Mouse (Mus musculus): ENCODE results near the gene Hnrnpdl. TPM values are rescaled to one million over a fixed set of nuclear protein-coding genes. Genes with fewer than 3 reads are reported as not detected.

Gene Hnrnpdl
- polyA plus RNA-seq, 1 experiment from 2014 or later: 136 TPM

DNA sequence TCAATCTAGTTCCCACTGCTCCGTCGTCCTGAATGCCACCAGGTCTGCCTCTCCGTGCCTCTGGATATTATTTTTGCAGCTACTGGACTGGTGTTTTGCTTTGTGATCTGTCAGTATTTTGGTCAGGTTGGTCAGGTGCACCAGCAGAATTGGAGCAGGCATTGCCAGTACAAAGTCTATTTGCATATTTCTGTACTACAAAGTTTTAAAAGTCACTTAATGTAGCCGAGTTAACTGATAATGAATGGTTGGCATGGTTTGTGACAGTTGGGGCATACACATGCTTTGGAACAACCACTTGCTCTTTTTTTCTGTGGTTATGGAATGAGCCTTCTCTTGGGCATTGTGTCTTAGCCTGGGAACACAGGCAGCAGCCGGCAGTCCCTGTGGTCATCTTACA lies 5.2 kb upstream of the Hnrnpdl start:
- Histone ChIP-seq H3K4me3 (replicated peaks) (no peak overlapping the region), H3K36me3 (no peaks in the 10 kb centered on the region), H3K27ac (no peak overlapping the region), H3K9me3 (no peaks in the 10 kb centered on the region), H3K9ac (no peak overlapping the region), H3K27me3 (replicated peaks) (no peaks in the 10 kb centered on the region), H3K4me1 (peaks cover 17% of the 10 kb centered on the region; the same call in 1 of the 2 replicates), H3K4me2 (no peak overlapping the region)
- WGBS: 71% methylated on average over 5 of the region's 5 CpGs
- no peak for ATAC-seq (ENCODE audit: insufficient read depth, low FRiP score, low read depth)

- H3K36me3 ChIP-seq: no peaks in the 10 kb centered on the region
- WGBS: 68% methylated on average over 4 of the region's 4 CpGs
- H3K9me3 ChIP-seq: no peaks in the 10 kb centered on the region
- no peak overlapping the region for H3K4me3 ChIP-seq (replicated peaks)
- no peaks in the 10 kb centered on the region for H3K27me3 ChIP-seq (replicated peaks)
- peaks cover 14% of the 10 kb centered on the region; the same call in 1 of the 2 replicates for H3K4me1 ChIP-seq
- no peak for ATAC-seq (ENCODE audit: insufficient read depth, low FRiP score, low read depth)
- no peak overlapping the region for H3K4me2 ChIP-seq
- H3K27ac ChIP-seq: no peak overlapping the region
- H3K9ac ChIP-seq: no peak overlapping the region
Measured at GRCm38 (mm10) chr5:100044030-100044429, 4.6 kb upstream of the Hnrnpdl start.

GRCm38 (mm10) chr5:100043361-100043760 lies 3.9 kb upstream of the Hnrnpdl start:
- WGBS: 69% methylated on average over 5 of the region's 5 CpGs
- no peak for ATAC-seq (ENCODE audit: insufficient read depth, low FRiP score, low read depth)

GRCm38 (mm10) chr5:100042467-100042866 lies 3.0 kb upstream of the Hnrnpdl start:
- Histone ChIP-seq H3K27ac (no peak overlapping the region), H3K9me3 (no peaks in the 10 kb centered on the region), H3K4me3 (replicated peaks) (no peak overlapping the region), H3K4me2 (no peak overlapping the region), H3K27me3 (replicated peaks) (no peaks in the 10 kb centered on the region), H3K36me3 (no peaks in the 10 kb centered on the region), H3K9ac (no peak overlapping the region), H3K4me1 (peaks cover 5% of the 10 kb centered on the region; the same call in 1 of the 2 replicates)
- 91% methylated on average over 8 of the region's 8 CpGs for whole genome bisulfite sequencing
- ATAC-seq (ENCODE audit: insufficient read depth, low FRiP score, low read depth): no peak

More at GRCm38 (mm10) chr5:100043361-100043760, 3.9 kb upstream of the Hnrnpdl start:
- Histone ChIP-seq H3K27me3 (replicated peaks) (no peaks in the 10 kb centered on the region), H3K27ac (no peak overlapping the region), H3K4me1 (peaks cover 14% of the 10 kb centered on the region; the same call in 1 of the 2 replicates), H3K9ac (no peak overlapping the region), H3K36me3 (no peaks in the 10 kb centered on the region), H3K4me3 (replicated peaks) (no peak overlapping the region), H3K4me2 (no peak overlapping the region), H3K9me3 (no peaks in the 10 kb centered on the region)

GRCm38 (mm10) chr5:100041272-100041671 lies 1.8 kb upstream of the Hnrnpdl start:
- Histone ChIP-seq H3K27me3 (replicated peaks) (no peaks in the 10 kb centered on the region), H3K9ac (no peak overlapping the region), H3K27ac (no peak overlapping the region), H3K4me3 (replicated peaks) (no peak overlapping the region), H3K36me3 (no peaks in the 10 kb centered on the region), H3K4me1 (peaks cover 5% of the 10 kb centered on the region; the same call in 1 of the 2 replicates), H3K4me2 (peak overlapping the region; percentile 81; the same call in 1 of the 2 replicates), H3K9me3 (no peaks in the 10 kb centered on the region)
- no peak for ATAC-seq (ENCODE audit: insufficient read depth, low FRiP score, low read depth)
- WGBS: 75% methylated on average over 4 of the region's 4 CpGs

- H3K27ac ChIP-seq: peak overlapping the region; percentile 87
- H3K9me3 ChIP-seq: no peaks in the 10 kb centered on the region
- H3K36me3 ChIP-seq: 0 out of 2 replicates have a peak, but pooled peaks cover 3% of the 10 kb centered on the region
- H3K4me3 ChIP-seq (replicated peaks): peak overlapping the region; percentile 94
- H3K27me3 ChIP-seq (replicated peaks): no peaks in the 10 kb centered on the region
- WGBS: 2% methylated on average over 19 of the region's 19 CpGs
- H3K4me1 ChIP-seq: peaks cover 9% of the 10 kb centered on the region; the same call in 1 of the 2 replicates
- peak overlapping the region; percentile 81 for H3K4me2 ChIP-seq
- peak overlapping the region; percentile 57 for H3K9ac ChIP-seq
- ATAC-seq (ENCODE audit: insufficient read depth, low FRiP score, low read depth): no peak
Measured at GRCm38 (mm10) chr5:100040281-100040784, 869 bp upstream of the Hnrnpdl start.

DNA sequence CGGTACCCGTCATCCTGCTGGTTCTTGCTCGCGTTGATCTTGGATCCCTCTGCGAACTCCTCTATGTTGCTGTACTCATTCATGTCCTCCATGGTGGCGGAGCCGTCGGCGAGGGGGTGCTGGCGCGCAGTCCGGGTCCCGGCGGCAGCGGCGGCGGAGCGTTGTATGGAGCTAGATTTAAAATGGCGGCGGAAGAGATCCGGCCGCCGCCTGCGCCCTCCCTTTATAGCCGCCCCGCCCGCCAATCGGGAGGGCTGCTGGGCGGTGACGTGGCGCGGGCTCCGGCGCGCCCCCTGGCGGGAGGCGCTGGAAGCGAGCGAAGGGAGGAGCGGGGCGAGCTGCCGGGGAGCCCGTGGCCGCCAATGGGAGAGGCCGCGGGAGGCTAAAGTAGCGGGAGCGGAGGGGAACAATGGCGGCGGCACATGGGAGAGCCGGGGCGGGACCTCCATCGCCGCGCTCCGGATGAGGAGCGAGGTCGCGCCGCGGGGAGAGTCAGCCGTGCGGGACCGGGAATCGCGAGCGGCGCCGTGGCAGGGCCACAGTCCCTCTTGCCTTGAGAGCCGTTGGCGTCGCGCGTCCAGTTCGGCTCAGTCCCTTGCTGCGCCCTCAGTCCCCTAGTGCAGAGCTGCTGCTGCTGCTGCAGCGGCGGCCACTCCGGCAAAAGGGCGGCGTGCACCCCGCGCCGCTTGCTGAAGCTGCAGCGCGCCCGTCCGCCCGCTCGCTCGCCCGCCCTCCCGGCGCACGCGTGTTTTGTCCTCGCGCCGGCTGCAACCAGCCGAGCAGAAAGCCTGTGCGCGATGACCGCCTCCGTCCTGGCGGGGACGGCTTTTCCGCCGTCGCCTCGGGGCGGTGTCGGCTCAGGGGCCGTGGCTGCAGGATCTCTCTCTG lies 506 bp downstream of the Hnrnpdl start:
- Histone ChIP-seq H3K4me2 (peak overlapping the region; percentile 67), H3K36me3 (peaks cover 14% of the 10 kb centered on the region; the same call in 1 of the 2 replicates), H3K9me3 (no peaks in the 10 kb centered on the region), H3K27ac (peak overlapping the region; percentile 99), H3K27me3 (replicated peaks) (no peaks in the 10 kb centered on the region), H3K9ac (peak overlapping the region; percentile 98), H3K4me3 (replicated peaks) (peak overlapping the region; percentile 94), H3K4me1 (peaks cover 14% of the 10 kb centered on the region; the same call in 1 of the 2 replicates)
- under 1% methylated on average over 102 of the region's 113 CpGs for WGBS
- ATAC-seq (ENCODE audit: insufficient read depth, low FRiP score, low read depth): peak; percentile 82

DNA sequence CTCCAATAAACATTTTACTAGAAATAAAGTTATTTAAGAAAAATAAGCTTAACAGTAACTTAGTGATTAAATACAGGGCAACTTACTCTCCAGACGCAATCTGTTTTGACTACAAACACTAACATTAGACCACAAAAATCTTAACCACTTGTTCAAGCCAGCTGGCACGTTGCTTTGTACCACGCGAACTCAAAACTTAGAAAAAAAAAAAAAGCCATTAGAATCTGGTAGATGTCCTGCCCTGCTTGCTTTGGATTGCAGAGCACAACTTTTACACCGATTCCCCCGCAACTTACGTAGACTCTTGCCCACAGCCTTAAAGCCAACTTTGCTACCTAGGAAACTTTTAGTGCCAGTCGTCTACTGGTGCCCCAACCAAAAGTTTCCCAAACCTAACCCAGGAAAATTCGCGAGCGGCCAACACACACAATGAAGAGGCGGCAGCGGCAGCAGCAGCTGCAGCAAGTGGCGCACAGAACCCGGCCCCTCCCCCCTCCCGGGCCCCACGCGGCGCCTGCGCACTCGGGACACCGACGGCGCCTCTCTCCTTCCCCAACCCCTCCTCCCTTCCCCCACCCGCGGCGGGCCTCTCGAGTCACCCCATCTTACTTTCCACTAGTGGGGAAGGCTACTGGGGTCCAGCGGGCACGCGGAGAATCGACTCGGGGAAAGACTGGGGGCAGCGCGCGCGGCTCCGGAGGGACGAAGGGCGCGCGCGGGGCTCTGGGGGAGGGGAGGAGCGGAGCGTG lies 1.3 kb downstream of the Hnrnpdl start:
- peak overlapping the region; percentile 90 for H3K9ac ChIP-seq
- peaks cover 15% of the 10 kb centered on the region; the same call in 1 of the 2 replicates for H3K36me3 ChIP-seq
- peak; percentile 23 for ATAC-seq (ENCODE audit: insufficient read depth, low FRiP score, low read depth)
- H3K9me3 ChIP-seq: no peaks in the 10 kb centered on the region
- no peaks in the 10 kb centered on the region for H3K27me3 ChIP-seq (replicated peaks)
- peak overlapping the region; percentile 88 for H3K4me2 ChIP-seq
- peak overlapping the region; percentile 95 for H3K27ac ChIP-seq
- WGBS: under 1% methylated on average over 45 of the region's 45 CpGs
- peak overlapping the region; percentile 94 for H3K4me3 ChIP-seq (replicated peaks)
- peaks cover 14% of the 10 kb centered on the region; the same call in 1 of the 2 replicates for H3K4me1 ChIP-seq

DNA sequence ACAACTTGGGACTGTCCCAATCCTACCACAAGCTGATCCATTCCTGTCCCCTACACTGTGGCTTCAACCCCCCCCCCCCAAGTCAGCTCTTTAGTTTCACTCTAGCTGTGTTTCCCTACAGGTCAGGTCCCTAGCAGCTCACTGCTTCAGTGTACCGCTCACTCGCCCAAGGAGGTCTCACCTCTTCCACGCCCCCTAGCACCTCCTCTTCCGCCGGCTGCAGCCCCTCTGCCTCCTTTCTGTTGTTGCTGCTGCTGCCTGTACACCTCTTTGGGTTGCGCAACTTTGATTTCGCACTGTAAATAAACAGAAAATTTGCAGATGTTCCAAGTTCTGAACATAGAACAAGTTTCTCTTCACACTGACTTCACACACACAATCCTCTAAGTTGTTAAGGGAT lies 2.8 kb downstream of the Hnrnpdl start:
- Histone ChIP-seq H3K27ac (no peak overlapping the region), H3K4me2 (peak overlapping the region; percentile 88), H3K9me3 (no peaks in the 10 kb centered on the region), H3K36me3 (peaks cover 28% of the 10 kb centered on the region), H3K4me3 (replicated peaks) (peak overlapping the region; percentile 94), H3K9ac (no peak overlapping the region; the same call in 1 of the 2 replicates), H3K4me1 (peaks cover 13% of the 10 kb centered on the region; the same call in 1 of the 2 replicates), H3K27me3 (replicated peaks) (no peaks in the 10 kb centered on the region)
- ATAC-seq (ENCODE audit: insufficient read depth, low FRiP score, low read depth): no peak
- WGBS: 12% methylated on average over 7 of the region's 7 CpGs

DNA sequence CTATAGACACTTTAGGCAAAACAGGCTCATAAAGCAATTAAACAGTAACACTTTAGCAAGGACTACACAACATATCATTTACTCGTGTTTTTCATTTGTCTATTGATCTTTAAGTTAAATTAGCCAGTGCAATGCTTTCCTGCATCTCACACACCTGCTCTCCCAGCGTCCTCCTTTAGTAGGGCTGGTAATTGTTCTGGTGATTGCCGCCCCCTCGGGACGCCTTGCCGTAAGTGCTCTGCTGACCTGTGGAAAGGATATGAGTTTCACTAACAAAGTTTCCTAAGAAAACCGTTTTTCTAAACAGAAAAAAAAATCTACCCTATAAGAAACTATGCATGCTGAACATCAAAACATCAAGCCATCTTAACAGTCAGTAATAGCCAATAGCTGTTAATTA lies 3.5 kb downstream of the Hnrnpdl start:
- H3K27ac ChIP-seq: no peak overlapping the region
- H3K4me3 ChIP-seq (replicated peaks): no peak overlapping the region
- peaks cover 31% of the 10 kb centered on the region for H3K36me3 ChIP-seq
- H3K9me3 ChIP-seq: no peaks in the 10 kb centered on the region
- no peaks in the 10 kb centered on the region for H3K27me3 ChIP-seq (replicated peaks)
- peak overlapping the region; percentile 88 for H3K4me2 ChIP-seq
- 0 out of 2 replicates have a peak, but pooled peaks cover 10% of the 10 kb centered on the region for H3K4me1 ChIP-seq
- H3K9ac ChIP-seq: no peak overlapping the region
- no peak for ATAC-seq (ENCODE audit: insufficient read depth, low FRiP score, low read depth)
- WGBS: 38% methylated on average over 7 of the region's 7 CpGs

GRCm38 (mm10) chr5:100032646-100033045 lies 6.8 kb downstream of the Hnrnpdl start:
- ATAC-seq (ENCODE audit: insufficient read depth, low FRiP score, low read depth): no peak
- Histone ChIP-seq H3K4me2 (no peak overlapping the region), H3K4me3 (replicated peaks) (no peak overlapping the region), H3K36me3 (peaks cover 31% of the 10 kb centered on the region), H3K9ac (no peak overlapping the region), H3K4me1 (0 out of 2 replicates have a peak, but pooled peaks cover 13% of the 10 kb centered on the region), H3K27me3 (replicated peaks) (no peaks in the 10 kb centered on the region), H3K9me3 (no peaks in the 10 kb centered on the region), H3K27ac (no peak overlapping the region)
- WGBS: 74% methylated on average over 3 of the region's 3 CpGs
